Mouse (Mus musculus) adrenal gland, postnatal 10 days (tissue): ENCODE results near the gene Slc38a11. TPM values are rescaled to one million over a fixed set of nuclear protein-coding genes. Genes with fewer than 3 reads are reported as not detected.

Experiments used
- DNase-seq: peaks from one replicate; pipeline ENCODE4 v3.0.0; 2021; ENCODE audit warnings: mixed read lengths
- long read RNA-seq, 2 experiments: library from polyadenylated mRNA; stranded (forward); transcript quantifications; one replicate each; pipeline ENCODE4 v2.0.0; 2021
- total RNA-seq, 2 experiments: library from RNA; stranded (reverse); gene quantifications; 2 replicates each; pipeline ENCODE4 v1.2.3; 2021

Gene Slc38a11
- total RNA-seq: 10 to 100 TPM; 20.9 to 22.6 TPM
- long read RNA-seq, experiment 1, transcript Slc38a11-201 (12 exons, 1,606 nt): major isoform, 9 of 16 reads
- long read RNA-seq, experiment 1, partial matches to known transcripts: 2 of 16 reads
- long read RNA-seq, experiment 1, other reads (novel, unspliced or antisense): 5 of 16 reads
- long read RNA-seq, experiment 2, transcript Slc38a11-201 (12 exons, 1,606 nt): major isoform, 6 of 8 reads
- long read RNA-seq, experiment 2, partial matches to known transcripts: 1 of 8 reads
- long read RNA-seq, experiment 2, other reads (novel, unspliced or antisense): 1 of 8 reads

DNA sequence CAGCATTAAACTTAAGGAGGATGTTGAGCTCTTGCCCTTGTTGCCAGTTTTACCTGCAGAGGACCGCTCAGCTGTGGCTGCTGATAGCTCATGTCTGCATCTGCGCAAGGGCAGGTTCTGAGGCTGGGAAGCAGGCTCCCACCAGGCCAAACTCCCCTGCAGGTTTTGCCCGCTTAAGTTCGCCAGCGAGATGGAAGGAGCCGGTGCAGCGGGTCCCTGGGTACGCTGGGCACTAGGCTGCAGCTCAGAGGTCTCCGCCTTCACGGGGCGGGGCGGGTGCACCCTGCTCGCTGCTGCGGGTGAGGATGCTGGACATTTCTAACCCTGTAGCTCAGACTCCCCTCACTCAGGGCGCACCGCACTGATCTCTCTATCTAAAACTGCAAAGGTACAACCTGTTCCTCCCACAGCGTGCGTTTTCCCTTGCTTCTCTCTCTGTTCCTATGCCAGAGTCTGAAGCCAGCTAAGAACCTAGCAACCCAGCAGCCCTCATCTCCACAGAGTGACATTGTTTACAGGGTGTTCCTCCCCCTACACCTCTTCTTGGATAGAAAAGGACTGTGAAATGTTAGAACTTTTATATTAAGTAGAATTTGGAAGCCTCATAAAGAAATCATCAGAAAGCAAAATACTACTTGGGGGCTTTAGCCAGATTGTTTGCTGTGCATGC lies at the start of gene Slc38a11:
TSS of gene Slc38a11 (minus strand) at position 207 of the 670 bp plus-strand sequence.
- DNase-seq: peak; percentile 46

DNA sequence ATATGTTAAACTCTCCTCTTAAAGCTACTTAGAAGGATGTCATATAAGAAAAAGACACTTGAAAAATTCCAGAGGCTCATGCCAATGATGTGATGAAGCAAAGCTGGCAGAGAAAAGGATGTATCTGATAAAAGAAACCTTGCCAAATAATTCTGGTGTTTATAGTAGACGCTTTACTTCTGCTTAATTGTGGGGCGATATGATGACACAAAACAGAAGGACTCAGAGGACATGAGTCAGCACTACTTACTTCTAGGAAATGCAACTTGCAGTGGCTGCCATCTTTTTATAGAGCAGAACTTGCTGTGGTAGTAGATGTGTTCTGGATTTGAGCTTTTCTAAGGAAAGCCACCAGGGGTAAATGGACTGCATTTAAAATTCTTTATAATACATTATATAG lies 43.3 kb upstream of the Slc38a11 start:
- no peak for DNase-seq

DNA sequence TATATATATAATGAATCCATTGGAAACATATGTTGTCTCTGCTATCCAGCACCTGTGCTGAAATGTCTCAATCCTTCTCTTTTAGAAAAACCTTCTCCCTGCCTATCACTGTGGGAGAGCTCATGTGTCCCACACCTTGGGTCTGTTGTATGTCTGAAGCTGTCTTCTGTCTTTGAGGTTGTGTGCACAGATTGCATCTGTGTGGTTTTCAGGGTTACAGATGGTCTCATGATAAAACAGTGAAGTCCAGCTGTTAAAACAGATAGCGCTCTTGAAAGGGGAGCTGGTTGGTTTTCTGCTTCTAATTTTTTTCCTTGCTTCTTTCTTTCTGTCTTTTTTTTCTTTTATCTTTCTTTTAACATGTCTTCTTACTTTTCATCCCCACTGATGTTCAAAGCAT lies 41.6 kb upstream of the Slc38a11 start:
- DNase-seq: no peak

DNA sequence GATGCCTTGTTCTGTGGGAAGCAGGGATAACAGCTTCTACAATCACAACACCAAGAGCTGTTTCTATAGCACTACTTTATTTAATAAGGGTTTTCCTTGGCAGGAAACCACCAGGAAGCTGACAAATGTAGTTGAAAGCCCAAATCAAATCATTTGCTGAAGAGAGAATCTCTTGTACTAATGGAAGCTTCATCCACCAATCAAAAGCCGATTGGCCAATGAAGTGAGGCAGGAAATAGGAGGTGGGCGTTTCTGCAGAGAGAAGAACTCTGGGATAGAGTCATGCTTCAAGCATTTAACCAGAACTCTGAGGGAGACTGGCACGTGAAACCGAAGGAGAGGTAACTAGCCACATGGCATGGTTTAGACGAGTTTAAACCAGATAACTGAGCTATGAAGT lies 38.2 kb upstream of the Slc38a11 start:
- no peak for DNase-seq

DNA sequence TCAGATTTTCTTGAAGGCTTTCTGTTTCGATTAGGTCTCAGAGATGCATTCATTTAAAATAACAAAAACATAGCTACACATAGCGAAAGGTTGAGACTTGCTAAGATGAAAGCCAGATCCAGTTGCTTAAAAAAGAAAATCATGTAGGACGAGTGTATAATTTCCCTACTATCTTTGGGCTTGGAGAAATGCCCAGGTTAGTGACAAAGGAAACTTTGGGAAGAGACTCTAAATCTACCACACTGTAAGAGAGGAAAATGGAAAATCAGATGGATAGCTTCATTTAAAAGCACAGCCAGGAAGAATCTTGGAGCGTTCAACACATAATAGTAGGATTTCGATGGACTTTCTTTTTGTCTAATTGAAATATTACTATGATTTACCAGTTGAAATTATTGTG lies 36.1 kb upstream of the Slc38a11 start:
- DNase-seq: no peak

DNA sequence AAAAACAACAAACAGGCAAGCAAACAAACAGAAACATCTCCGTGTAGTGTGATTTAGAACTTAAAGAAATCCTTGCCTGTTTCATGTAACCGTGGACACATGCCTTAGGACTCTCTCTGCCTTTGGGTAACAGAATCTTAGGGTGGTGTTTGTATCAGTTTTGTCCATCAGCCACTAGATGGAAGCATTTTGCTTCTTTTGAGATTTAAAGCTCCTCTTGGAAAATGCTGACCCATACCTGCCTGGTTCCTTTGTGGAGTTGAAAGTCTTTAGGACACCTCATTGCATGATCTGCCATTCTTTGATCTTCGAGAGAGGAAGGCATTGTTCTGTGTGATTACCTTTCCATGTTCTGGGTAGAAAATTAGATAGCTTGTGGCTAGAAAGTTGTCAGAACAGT lies 32.3 kb upstream of the Slc38a11 start:
- no peak for DNase-seq

DNA sequence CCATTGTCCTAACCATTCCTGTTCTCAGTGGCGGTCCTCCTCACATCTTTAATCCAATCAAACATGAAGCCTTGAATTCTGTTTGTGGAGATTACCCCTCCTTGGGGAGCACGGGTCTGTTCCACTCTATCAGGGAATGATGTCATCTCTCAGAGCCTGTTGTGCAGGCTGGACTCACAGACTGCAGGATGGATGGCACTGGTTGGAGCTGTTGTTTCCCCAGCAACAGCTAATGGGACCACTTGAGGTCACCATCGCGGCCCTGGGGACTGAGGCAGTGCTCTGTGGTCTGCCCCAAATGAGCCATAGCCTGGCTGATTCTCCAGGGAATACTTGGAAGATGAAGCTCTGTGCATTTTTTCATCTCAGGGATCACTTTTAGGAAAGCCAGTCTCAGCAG lies 29.2 kb upstream of the Slc38a11 start:
- no peak for DNase-seq

DNA sequence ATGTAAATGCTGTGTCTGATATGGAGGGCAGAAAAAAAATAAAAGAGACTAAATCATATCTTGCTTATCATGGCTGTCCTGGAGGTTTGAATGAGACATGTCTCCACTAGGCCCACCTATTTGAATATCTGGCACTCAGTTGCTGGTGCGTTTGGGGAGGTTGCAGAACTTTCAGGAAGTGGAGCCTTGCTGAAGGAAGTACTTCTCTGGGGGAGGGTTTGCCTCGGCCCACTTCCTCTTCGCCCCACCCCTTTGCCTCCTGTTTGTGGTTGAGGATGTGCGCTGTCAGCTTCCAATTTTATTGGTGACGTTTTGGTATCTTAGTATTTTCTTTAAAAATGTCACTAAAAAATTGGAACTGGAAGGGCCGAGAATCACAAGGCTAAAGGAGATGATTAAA lies 27.5 kb upstream of the Slc38a11 start:
- no peak for DNase-seq

DNA sequence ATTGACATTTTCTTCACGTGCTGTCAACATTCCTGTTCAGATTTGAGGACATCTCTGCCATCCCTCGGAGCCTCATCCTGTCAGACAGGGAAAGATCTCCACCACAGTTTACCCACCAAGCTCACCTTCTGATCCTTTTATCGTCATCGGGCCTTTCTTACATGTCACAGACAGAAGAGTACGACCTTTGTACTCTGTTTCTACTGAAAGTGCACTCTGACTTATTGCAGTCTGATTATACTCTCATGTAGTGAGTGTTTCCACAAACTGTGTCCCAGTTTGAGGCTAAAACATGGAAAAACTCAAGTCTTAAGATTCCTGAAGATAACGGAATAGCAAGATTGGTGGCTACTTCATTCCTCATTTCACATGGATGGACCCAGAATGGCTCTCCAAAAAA lies 21.0 kb upstream of the Slc38a11 start:
- DNase-seq: no peak

DNA sequence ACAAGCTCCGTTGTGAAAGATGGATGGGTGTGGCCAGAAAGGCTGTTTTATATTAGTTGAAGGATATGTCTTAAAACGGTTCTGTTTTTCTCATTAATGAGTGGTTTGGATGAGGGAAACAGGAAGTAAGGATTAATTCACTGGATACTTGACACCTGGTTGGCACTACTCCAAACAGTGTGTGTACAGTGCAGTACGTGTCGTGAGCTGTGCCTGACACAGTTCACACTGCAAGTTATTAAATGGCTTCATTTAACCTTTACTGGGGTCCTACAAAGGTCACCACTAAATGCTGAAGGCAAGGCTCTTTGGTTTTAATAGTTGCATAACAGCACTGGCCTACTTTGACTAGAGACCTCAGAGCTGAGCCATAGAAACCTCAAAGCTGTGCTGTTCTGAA lies 18.7 kb upstream of the Slc38a11 start:
- DNase-seq: no peak

DNA sequence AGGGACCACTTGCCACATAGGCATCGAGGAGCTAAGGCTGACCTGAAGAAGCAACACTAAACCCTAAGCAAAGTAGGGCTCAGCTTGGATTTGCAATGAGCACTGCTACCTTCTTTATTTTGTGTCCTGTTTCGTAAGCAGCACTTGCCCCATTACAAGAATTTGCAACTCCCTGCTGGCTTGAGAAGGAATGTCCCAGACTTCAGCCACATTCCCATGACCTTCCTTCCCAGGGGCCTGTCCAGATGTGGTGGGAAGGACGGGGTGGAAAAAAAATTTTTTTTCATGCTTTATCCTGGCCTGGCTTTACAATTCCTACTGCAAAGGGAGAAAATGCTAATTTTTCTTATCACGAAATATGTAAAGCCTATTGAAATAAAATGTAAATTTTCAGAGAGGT lies 14.6 kb upstream of the Slc38a11 start:
- peak; percentile 20 for DNase-seq

DNA sequence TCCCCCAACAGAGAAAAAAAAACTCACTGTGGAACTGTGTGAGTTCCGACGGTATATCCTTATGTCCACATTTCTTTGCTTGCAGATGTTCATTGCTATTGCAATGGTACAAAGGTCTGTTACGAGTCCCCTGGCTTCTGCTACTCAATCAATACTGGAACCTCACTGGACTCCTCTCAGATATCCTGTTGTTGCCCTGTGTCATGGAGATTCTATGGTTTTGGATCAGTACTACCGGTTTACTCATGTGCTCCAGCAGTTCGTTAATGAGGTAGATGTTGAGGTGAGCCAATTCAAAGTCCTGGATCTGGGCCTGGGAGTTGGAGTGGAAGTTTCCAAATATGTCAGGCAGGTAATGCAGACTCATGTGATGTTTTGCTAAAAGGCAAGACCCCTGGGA lies 10.6 kb upstream of the Slc38a11 start:
- DNase-seq: no peak

DNA sequence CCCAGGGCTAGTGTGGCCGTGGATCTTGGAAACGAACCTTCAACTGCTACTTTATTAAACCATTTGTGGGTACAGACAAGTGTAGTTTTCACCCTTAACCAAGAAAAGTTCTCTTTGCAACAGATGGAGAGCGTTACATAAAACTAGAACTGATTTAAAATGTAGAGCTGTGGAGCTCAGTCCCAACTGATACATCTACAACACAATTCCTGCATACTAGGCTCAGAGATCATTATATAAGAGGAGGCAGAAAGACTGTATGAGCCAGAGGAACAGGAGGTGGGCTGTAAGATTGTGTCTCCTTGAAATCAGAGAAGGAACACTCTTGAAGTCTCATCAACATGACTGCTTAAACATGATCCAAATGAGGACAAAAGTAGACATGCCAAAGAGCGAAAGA lies 9.2 kb upstream of the Slc38a11 start:
- no peak for DNase-seq

DNA sequence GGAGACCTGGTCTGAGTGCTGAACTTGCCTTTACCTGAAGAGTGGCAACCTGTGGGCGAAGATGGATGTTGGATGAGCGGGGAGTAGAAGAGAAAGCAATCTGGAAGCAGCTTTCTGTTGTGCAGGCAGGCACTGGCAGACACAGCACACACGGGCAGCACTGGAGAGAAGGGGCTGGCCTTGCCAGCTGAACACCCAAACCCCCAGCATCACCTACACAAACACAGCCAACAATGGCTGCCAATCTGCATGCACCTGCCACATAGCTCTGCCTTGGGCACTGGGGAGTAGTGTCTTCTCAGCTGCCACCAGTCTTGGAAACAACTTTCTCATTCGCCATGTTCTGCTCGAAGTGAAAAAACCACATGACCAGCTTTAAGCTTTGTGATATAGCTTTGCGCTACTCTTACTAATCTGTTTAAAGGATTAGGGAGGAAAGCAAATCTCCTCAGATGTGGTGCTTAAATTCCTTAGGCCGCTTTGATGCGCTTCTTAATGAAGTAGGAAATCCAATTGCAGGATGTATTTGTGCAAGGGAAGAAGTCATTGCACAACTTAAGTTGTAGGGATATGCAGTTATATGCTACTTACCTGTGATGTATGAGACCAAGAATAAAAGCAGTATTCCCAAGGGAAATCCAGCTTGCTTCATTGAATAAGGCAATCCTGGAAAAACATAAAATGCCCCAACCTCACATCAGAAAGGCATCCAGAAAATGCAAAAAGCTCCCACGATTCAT lies 2.9 kb downstream of the Slc38a11 start:
- no peak for DNase-seq

DNA sequence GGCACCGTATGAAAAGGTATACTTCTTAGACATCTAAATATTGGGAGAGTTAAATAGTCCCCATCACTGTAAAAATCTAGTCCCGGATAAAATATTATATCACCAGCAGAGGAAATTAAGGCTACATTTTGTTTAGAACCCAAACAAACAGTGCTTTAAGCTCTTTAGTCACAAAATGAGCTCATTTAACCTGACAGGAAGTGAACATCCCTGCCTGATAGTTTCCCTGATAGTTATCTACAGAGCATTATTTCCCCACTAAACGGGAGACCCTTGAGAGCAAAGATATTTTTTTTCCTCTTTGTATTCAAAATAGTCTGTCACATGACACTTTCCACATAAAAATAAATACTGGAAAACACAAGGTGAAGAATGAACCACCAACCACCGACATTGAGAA lies 16.5 kb downstream of the Slc38a11 start:
- DNase-seq: no peak

DNA sequence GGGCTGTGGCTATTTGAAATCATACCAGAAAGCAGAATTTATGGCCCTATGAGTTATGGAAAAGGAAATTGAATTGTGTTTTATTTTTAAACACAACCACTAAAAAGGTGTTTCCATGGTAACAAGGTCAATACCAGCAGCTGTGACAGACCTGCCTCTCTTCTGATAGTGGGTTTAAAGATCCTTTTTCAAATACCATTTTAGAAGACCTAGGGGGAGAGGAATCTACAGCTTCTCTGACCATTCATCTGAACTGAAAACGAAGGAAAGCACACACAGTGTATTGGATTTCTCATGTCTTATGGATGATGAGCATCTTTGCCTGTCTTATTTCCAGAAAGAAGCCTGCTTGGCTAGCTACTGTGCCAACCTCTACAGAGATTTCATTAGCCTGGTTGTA lies 16.9 kb downstream of the Slc38a11 start:
- no peak for DNase-seq

DNA sequence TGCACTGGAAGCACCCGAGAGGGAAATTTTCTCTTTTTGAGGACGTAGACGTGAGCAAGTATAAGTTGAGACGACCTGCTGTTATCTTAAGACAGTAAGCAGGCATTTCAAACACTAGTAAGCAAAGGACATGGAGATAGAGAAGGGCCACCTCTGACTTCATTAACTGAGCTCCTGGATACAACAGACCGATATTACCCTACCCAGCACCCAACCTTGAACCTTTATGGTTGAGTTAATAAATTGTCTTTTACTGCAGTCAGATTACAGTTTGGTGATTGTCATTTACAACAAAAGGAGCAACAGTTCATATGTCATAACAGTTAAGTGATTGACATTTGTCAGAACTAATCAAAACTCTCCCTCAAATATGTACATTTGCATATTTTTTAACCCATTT lies 17.8 kb downstream of the Slc38a11 start:
- DNase-seq: no peak

DNA sequence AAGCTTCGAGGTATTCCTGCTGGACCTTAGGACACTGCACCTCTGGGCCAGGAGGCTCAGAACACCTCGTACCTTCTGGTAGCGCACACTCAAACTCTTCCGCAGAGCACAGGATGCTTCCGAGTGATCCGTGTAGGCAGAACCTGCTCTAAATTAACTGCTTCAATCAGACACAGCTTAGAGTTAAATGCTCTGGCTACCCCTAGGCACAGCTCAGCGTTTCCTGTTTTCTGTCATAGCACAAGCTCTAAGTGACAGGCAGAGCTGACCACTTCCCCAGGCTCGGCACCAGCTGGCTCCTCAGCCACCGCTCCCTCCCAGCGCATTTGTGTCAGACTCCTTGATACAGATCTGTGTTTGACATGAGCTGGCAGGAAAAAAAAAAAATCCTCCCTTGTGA lies 21.8 kb downstream of the Slc38a11 start:
- peak; percentile 28 for DNase-seq

DNA sequence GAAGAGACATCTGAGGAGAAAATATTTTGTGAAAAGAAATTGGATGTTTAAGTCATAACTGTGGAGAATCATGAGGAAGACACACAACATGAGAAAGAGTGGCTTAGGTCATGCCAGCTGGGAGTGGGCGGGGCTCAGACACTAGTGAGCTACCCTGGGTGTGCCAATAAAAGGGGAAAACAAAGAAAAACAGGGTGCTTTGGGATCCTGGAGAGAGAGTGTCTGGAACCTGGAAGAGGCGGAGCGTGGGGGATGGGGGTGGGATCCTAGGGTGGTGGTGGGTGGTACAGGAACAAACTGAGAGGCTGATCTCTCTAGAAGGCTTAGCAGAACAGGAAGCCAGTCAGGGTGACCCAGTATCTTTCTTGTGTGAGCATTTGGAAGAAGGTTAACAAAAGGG lies 23.0 kb downstream of the Slc38a11 start:
- DNase-seq: no peak

DNA sequence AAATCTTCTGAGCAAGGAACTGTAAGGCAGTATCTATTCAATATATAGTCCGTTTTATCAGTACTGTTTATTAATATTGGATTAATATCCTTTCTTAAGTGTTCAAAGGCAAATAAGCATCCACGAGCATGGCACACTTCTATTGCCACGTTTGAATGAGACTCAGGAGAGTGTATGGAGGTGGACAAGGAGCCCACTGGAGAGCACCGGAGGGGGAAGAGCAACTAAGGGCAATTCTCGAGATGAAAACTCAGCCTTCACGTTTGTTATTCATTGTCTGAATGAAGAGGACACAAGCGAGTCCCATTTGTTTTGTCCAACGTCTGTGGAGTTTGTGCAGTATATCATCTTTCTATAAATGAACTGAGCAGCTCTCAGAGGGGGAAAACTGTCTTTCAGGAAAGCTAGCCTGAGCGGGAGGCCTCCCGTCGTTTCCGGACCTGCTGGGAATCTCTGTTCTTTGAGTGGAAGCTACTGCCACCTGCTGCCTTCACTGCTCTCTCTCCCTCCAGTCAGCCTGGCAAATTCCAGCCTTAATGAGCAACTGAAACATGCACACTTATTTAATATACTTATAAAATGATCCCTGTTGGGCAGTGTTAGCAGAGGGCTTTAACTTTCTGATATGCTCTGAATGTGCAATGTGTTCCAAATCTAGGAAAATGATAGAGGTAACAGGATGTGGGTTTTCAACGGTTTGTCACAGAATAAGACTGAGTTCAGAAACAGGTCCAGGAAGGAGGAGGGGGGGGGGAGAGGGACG lies 26.3 kb downstream of the Slc38a11 start:
- peak; percentile 75 for DNase-seq

DNA sequence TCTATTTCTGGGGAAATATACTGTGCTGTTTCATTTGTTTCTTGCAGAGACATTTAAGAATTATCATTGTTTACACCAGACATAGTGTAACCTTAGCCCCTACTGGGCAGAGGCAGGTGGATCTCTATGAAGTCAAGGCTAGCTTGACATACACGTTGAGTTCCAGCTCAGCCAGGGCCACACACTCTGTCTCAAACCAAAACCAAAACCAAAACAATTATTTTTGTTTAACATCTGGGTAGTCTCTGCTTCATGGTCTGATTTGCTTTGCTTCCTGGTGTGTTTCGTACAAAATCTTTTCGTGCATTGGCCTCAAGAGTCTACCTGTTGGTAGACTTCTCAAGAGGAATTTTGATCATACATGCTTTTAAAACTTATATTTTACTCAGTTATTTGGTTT lies 27.2 kb downstream of the Slc38a11 start:
- no peak for DNase-seq

DNA sequence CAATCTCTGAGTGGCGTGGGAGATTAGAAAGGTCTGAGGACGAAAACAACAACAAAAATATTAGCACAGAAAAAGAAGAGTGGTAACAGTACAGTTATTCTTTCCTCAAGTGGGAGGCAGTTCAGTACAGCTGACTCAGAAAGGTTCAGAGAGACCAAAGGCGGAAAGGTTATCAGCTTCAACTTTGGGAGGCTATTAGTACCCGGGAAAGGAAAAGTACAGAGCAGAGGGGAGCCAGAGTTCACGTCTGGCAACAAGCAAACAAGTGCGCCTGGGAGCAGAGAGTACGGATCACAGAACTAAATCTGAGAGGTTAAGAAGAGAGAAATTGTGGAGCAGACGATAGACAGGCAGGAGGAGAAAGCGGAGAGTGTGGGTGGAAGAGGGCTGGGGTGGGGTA lies 29.7 kb downstream of the Slc38a11 start:
- DNase-seq: peak; percentile 26

DNA sequence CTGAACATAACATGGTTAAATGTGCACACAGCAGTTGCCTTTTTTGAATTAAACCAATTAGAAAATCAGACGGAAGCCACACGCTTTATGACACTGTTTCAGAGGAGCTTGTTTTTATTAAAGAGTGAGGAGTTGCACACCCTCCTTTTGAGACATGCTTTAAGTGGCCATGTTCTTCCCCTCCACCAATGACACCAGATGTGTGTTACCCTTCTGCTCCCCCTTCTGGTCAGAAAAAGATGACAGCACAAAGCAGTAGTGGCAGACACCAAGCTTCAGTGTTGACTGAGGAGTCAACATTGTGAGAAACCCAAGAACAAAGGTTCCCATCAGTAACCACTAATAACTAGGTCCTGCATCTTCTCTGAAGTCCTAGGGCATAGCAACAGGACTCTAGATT lies 32.5 kb downstream of the Slc38a11 start:
- DNase-seq: peak; percentile 73
